Mouse (Mus musculus) small intestine, adult 2 months (tissue): ENCODE data around the gene Lsm4.

Source experiments
- CTCF ChIP-seq: fragments of 200-500 bp; IDR thresholded peaks from 2 replicates; pipeline ENCODE4 v1.5.1; 2012; ENCODE audit warnings: low read depth, mild to moderate bottlenecking, control low read depth, inconsistent platforms, low read length, moderate library complexity, mixed read lengths; ENCODE audit not compliant: insufficient replicate concordance, insufficient read length; ENCODE audit errors: extremely low read depth
- POLR2A ChIP-seq: fragments of 200-500 bp; IDR thresholded peaks from 2 replicates; pipeline ENCODE4 v1.6.1; 2012; ENCODE audit warnings: low read depth, mild to moderate bottlenecking, control low read depth, inconsistent platforms, low read length, moderate library complexity

GRCm38 (mm10) chr8:70675336-70675735 is 2.3 kb downstream of the Lsm4 start:
- TF ChIP-seq CTCF (no peak), POLR2A (no peak)
